ENCODE assay signal across 9 mouse cellular contexts in the genomic region with DNA sequence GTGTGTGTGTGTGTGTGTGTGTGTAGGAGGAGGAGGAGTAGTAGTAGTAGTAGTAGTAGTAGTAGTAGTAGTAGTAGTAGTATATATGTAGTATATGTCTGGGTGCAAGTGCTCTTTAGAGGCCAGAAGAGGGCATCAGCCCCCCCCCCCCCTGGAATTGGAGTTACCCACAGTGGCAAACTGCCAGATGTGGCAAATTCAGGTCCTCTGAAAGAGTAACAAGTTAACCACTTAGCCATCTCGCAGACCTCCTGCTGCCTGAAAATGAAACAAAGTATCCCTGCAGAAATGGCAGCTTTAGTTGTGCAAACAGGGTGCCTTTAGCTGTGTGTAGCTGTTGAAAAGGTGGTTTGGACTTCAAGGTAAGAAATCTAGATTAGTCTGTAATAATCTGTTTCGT. TPM values are rescaled to one million over a fixed set of nuclear protein-coding genes. Genes with fewer than 3 reads are reported as not detected.
DNase-seq lines count a peak whose midpoint lies in the region; ATAC-seq and TF ChIP-seq lines count a peak whose summit lies in the region.
"Had no signal": no experiment of that assay in that cellular context is flagged by ENCODE, and none has a peak within 500 bp of the region (broad histone marks: within the 10 kb centered on the region; RNA-seq: fewer than 3 reads in every experiment).

No protein-coding gene starts in this region.

- TF ChIP-seq POLR2A in lung, adult 2 months (IDR thresholded peaks at IDR 0.05; ENCODE audit: borderline replicate concordance, extremely low read depth, low read depth, low read length) = no peak
- TF ChIP-seq POLR2A in cerebellum, adult 2 months (IDR thresholded peaks at IDR 0.05; ENCODE audit: borderline replicate concordance, insufficient read depth, low read length) = no peak

- H3K9me3 ChIP-seq in lung, embryonic 16.5 days (ENCODE audit: control insufficient read depth, low read length) = no peaks in the 10 kb centered on the region
- H3K9me3 ChIP-seq in embryonic facial prominence, embryonic 12.5 days = no peaks in the 10 kb centered on the region
- no peaks in the 10 kb centered on the region for H3K9me3 ChIP-seq in kidney, embryonic 16.5 days (ENCODE audit: low read length)
- H3K9me3 ChIP-seq in neural tube, embryonic 15.5 days (replicated peaks) = no peaks in the 10 kb centered on the region
- H3K9me3 ChIP-seq: limb, embryonic 15.5 days had no signal

- no peak for DNase-seq in lung, adult 2 months
- no peak for DNase-seq in left cerebral cortex, postnatal 36 days (ENCODE audit: low spot score in 2 of 2)
- DNase-seq in frontal cortex, postnatal 10 days (ENCODE audit: low spot score in 2 of 2) = no peak
- DNase-seq in cerebellum, adult 2 months = no peak

- H3K9ac ChIP-seq in lung, embryonic 16.5 days (ENCODE audit: low read length) = no peak overlapping the region
- H3K9ac ChIP-seq in embryonic facial prominence, embryonic 12.5 days = no peak overlapping the region
- no peak overlapping the region for H3K9ac ChIP-seq in kidney, embryonic 16.5 days (replicated peaks; ENCODE audit: low read length)
- H3K9ac ChIP-seq in neural tube, embryonic 15.5 days (replicated peaks) = no peak overlapping the region
- H3K9ac ChIP-seq: limb, embryonic 15.5 days had no signal

- peak overlapping the region; percentile 41; the same call in 1 of the 2 replicates for H3K27ac ChIP-seq in lung, embryonic 16.5 days (ENCODE audit: low read length)
- peak overlapping the region; percentile 23; the same call in 1 of the 2 replicates for H3K27ac ChIP-seq in embryonic facial prominence, embryonic 12.5 days
- peak overlapping the region; percentile 84 for H3K27ac ChIP-seq in kidney, embryonic 16.5 days (ENCODE audit: low read length)
- H3K27ac ChIP-seq in neural tube, embryonic 15.5 days (replicated peaks) = no peak overlapping the region
- H3K27ac ChIP-seq in cerebellum, adult 2 months (ENCODE audit: insufficient read depth, low read length) = no peak overlapping the region
- H3K27ac ChIP-seq: limb, embryonic 15.5 days had no signal

- no peaks in the 10 kb centered on the region for H3K27me3 ChIP-seq in lung, embryonic 16.5 days (ENCODE audit: control insufficient read depth, insufficient read depth, low read depth, low read length)
- no peaks in the 10 kb centered on the region for H3K27me3 ChIP-seq in embryonic facial prominence, embryonic 12.5 days
- H3K27me3 ChIP-seq in kidney, embryonic 16.5 days (ENCODE audit: insufficient read depth, low read length) = no peaks in the 10 kb centered on the region; the same call in 1 of the 2 replicates
- no peaks in the 10 kb centered on the region for H3K27me3 ChIP-seq in neural tube, embryonic 15.5 days (replicated peaks)
- no peaks in the 10 kb centered on the region for H3K27me3 ChIP-seq in cerebellum, adult 2 months (ENCODE audit: control insufficient read depth, insufficient read depth, low read length)
- H3K27me3 ChIP-seq: limb, embryonic 15.5 days had no signal

- 47% methylated on average over 2 of the region's 2 CpGs for WGBS in lung, embryonic 16.5 days
- 63% methylated on average over 2 of the region's 2 CpGs for WGBS in lung, adult 2 months
- WGBS in embryonic facial prominence, embryonic 12.5 days = 67% methylated on average over 2 of the region's 2 CpGs
- WGBS in kidney, embryonic 16.5 days = 60% methylated on average over 2 of the region's 2 CpGs
- 65% methylated on average over 2 of the region's 2 CpGs for WGBS in neural tube, embryonic 15.5 days
- 56% methylated on average over 2 of the region's 2 CpGs for WGBS in cerebellum, adult 2 months

- intact Hi-C loops in left cerebral cortex, postnatal 36 days (cut with DNase I) = no loop called here

- no peak for TF ChIP-seq CTCF in lung, adult 2 months (IDR thresholded peaks at IDR 0.05; ENCODE audit: insufficient read depth, low read length)
- no peak for TF ChIP-seq CTCF in cerebellum, adult 2 months (IDR thresholded peaks at IDR 0.05; ENCODE audit: borderline replicate concordance, insufficient read depth, low read depth, low read length)

- H3K4me2 ChIP-seq in lung, embryonic 16.5 days (ENCODE audit: low read depth, low read length) = peak overlapping the region; percentile 15; the same call in 1 of the 2 replicates
- H3K4me2 ChIP-seq in embryonic facial prominence, embryonic 12.5 days (replicated peaks) = peak overlapping the region; percentile 68
- H3K4me2 ChIP-seq in kidney, embryonic 16.5 days (replicated peaks; ENCODE audit: low read depth, low read length) = peak overlapping the region; percentile 70
- peak overlapping the region; percentile 73 for H3K4me2 ChIP-seq in neural tube, embryonic 15.5 days

- H3K4me1 ChIP-seq in lung, embryonic 16.5 days (replicated peaks; ENCODE audit: control insufficient read depth, insufficient read depth, low read length) = peaks cover 24% of the 10 kb centered on the region; the same call in 1 of the 2 replicates
- H3K4me1 ChIP-seq in lung, adult 2 months (ENCODE audit: control insufficient read depth, insufficient read depth, low read length) = no peaks in the 10 kb centered on the region
- H3K4me1 ChIP-seq in embryonic facial prominence, embryonic 12.5 days = peaks cover 9% of the 10 kb centered on the region; the same call in 1 of the 2 replicates
- peaks cover 17% of the 10 kb centered on the region; the same call in 1 of the 2 replicates for H3K4me1 ChIP-seq in kidney, embryonic 16.5 days (ENCODE audit: insufficient read depth, low read length)
- peaks cover 16% of the 10 kb centered on the region for H3K4me1 ChIP-seq in neural tube, embryonic 15.5 days
- H3K4me1 ChIP-seq in cerebellum, adult 2 months (ENCODE audit: control insufficient read depth, insufficient read depth, low read length) = 0 out of 2 replicates have a peak, but pooled peaks cover 1% of the 10 kb centered on the region

- ATAC-seq in lung, embryonic 16.5 days (ENCODE audit: low read depth) = no peak
- ATAC-seq in embryonic facial prominence, embryonic 12.5 days (ENCODE audit: insufficient number of reproducible peaks, insufficient read depth, low FRiP score, low TSS enrichment) = no peak
- no peak for ATAC-seq in kidney, embryonic 16.5 days (ENCODE audit: low FRiP score, low TSS enrichment)
- ATAC-seq in neural tube, embryonic 15.5 days (ENCODE audit: low FRiP score) = no peak

- no peak overlapping the region for H3K4me3 ChIP-seq in lung, embryonic 16.5 days (ENCODE audit: low read length)
- no peak overlapping the region for H3K4me3 ChIP-seq in lung, adult 2 months (replicated peaks; ENCODE audit: extremely low read depth, low read depth, low read length)
- H3K4me3 ChIP-seq in embryonic facial prominence, embryonic 12.5 days = no peak overlapping the region
- no peak overlapping the region for H3K4me3 ChIP-seq in kidney, embryonic 16.5 days (ENCODE audit: low read length)
- no peak overlapping the region for H3K4me3 ChIP-seq in neural tube, embryonic 15.5 days (replicated peaks)
- H3K4me3 ChIP-seq in cerebellum, adult 2 months (replicated peaks; ENCODE audit: insufficient read depth, low read depth, low read length) = no peak overlapping the region

- no peaks in the 10 kb centered on the region for H3K36me3 ChIP-seq in lung, embryonic 16.5 days (ENCODE audit: control insufficient read depth, insufficient read depth, low read length)
- H3K36me3 ChIP-seq in embryonic facial prominence, embryonic 12.5 days = no peaks in the 10 kb centered on the region
- H3K36me3 ChIP-seq in kidney, embryonic 16.5 days (ENCODE audit: insufficient read depth, low read length) = peaks cover 3% of the 10 kb centered on the region; the same call in 1 of the 2 replicates
- no peaks in the 10 kb centered on the region for H3K36me3 ChIP-seq in neural tube, embryonic 15.5 days
- H3K36me3 ChIP-seq: limb, embryonic 15.5 days had no signal

RNA-seq across cellular contexts. Expression of a gene that starts 1.8 kb away (rescaled TPM):
- polyA plus RNA-seq in lung, embryonic 16.5 days (2015; fragmentation: Nextera tagmentation; extraction: Ambion mirVana) = 52.0 and 54.0 TPM in 2 replicates
- 6.9 and 8.6 TPM in 2 replicates for polyA plus RNA-seq in lung, adult 2 months (2012; rRNA removed)
- 67.0 and 67.1 TPM in 2 replicates for polyA plus RNA-seq in embryonic facial prominence, embryonic 12.5 days (2016; fragmentation: Nextera tagmentation; extraction: Ambion mirVana)
- polyA plus RNA-seq in kidney, embryonic 16.5 days (2015; fragmentation: Nextera tagmentation; extraction: Ambion mirVana) = 103 TPM in 2 replicates
- polyA plus RNA-seq in neural tube, embryonic 15.5 days (2015; fragmentation: Nextera tagmentation; extraction: Ambion mirVana) = 73.1 and 75.6 TPM in 2 replicates
- total RNA-seq in left cerebral cortex, postnatal 36 days (2021) = 10 to 100 TPM; 46.0 to 47.8 TPM
- 32.2 and 32.9 TPM in 2 replicates for polyA plus RNA-seq in cerebellum, adult 2 months (2012; rRNA removed)

RNA-seq across cellular contexts. Expression of a gene that starts 18.0 kb away (rescaled TPM):
- 0.52 and 0.99 TPM in 2 replicates for polyA plus RNA-seq in lung, embryonic 16.5 days (2015; fragmentation: Nextera tagmentation; extraction: Ambion mirVana)
- not detected in 2 replicates for polyA plus RNA-seq in lung, adult 2 months (2012; rRNA removed)
- 0.20 and 0.22 TPM in 2 replicates for polyA plus RNA-seq in embryonic facial prominence, embryonic 12.5 days (2016; fragmentation: Nextera tagmentation; extraction: Ambion mirVana)
- 0.39 and 0.50 TPM in 2 replicates for polyA plus RNA-seq in kidney, embryonic 16.5 days (2015; fragmentation: Nextera tagmentation; extraction: Ambion mirVana)
- 1.3 and 2.0 TPM in 2 replicates for polyA plus RNA-seq in neural tube, embryonic 15.5 days (2015; fragmentation: Nextera tagmentation; extraction: Ambion mirVana)
- 10 to 100 TPM; 30.1 to 51.9 TPM for total RNA-seq in left cerebral cortex, postnatal 36 days (2021)
- 0.33 and 0.57 TPM in 2 replicates for polyA plus RNA-seq in cerebellum, adult 2 months (2012; rRNA removed)

Comparison
In these comparisons a context has a peak if more than half of its experiments do, and no peak if none do; other contexts are left out.
1. H3K27ac ChIP-seq: peak in lung, embryonic 16.5 days (single experiment), embryonic facial prominence, embryonic 12.5 days (single experiment) and kidney, embryonic 16.5 days (single experiment); none in neural tube, embryonic 15.5 days (single experiment) and cerebellum, adult 2 months (single experiment).
2. H3K4me2 ChIP-seq: peak in every context shown above with its lines; median percentile 73 in neural tube, embryonic 15.5 days; 70 in kidney, embryonic 16.5 days; 68 in embryonic facial prominence, embryonic 12.5 days; 15 in lung, embryonic 16.5 days.